Mouse (Mus musculus) Patski (cell line): ENCODE data around the gene Atf3. TPM values are rescaled to one million over a fixed set of nuclear protein-coding genes. Genes with fewer than 3 reads are reported as not detected.

Source experiments
- ATAC-seq: fragments of 100-300 bp; one replicate; pipeline ENCODE4 v1.8.0; 2021
- CTCF ChIA-PET: fragments of 350-600 bp; sonication (Branson Sonifier 250); formaldehyde crosslinking; loops from one replicate; lab custom pipeline; 2022; ENCODE audit warnings: inconsistent platforms; lab: Charles Lee
- POLR2A ChIA-PET: fragments of 350-600 bp; sonication (Branson Sonifier 250); formaldehyde crosslinking; loops from one replicate; lab custom pipeline; 2022; ENCODE audit warnings: antibody characterized with exemption, inconsistent platforms; lab: Charles Lee
- DNase-seq: peaks from one replicate; pipeline ENCODE4 v3.0.0-alpha.2; 2011; ENCODE audit warnings: low read depth, low spot score
- H3K27me3 ChIP-seq: fragments of 371-371 bp; one replicate; pipeline ENCODE4 v1.5.1; 2021
- CTCF ChIP-seq: fragments of 100-300 bp; IDR thresholded peaks from one replicate; pipeline ENCODE4 v1.5.1; 2021
- in situ Hi-C: fragments of 300-500 bp; cut with MboI; formaldehyde crosslinking; loops from 3 replicates; pipeline ENCODE4 v1.11.1; 2018; ENCODE audit warnings: low pct_unique_long_range_greater_than_20kb, mixed read lengths
- polyA plus RNA-seq: library from polyadenylated mRNA; unstranded; gene quantifications from one replicate; pipeline ENCODE4 v1.2.3, GENCODE M21; 2021

Atf3 gene
- polyA plus RNA-seq, 1 experiment from 2014 or later, result 47.6 TPM

DNA sequence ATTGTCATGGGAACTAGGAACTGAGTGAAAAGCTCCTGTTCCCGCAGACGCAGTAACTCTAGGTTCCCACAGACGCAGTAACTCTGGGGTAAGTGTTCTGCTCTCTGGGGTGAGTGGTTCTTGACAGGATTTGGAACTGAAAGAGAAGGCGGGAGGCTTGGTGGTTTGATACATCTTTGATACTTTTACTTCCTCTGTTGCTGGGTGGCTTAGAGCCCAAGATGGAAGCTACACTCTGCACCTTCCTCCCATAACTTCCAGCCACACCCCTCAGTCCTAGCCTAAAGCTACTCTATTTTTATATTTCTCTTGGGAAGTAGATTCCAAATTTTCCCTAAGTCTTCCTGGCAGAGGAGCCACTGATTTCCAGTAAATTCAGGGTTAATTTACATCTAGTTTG, 79.4 kb downstream of the Atf3 start:
- CTCF ChIA-PET, result interaction anchor here (1.3 kb wide), 1 partner anchor 16 kb away, joined by 4 read pairs; no protein-coding TSS in a partner anchor
- DNase-seq (no peak), ATAC-seq (no peak)
- no peak for TF ChIP-seq CTCF
- in situ Hi-C loops, result no loop called here
- H3K27me3 ChIP-seq, result no peaks in the 10 kb centered on the region
- POLR2A ChIA-PET, result no interaction called here

DNA sequence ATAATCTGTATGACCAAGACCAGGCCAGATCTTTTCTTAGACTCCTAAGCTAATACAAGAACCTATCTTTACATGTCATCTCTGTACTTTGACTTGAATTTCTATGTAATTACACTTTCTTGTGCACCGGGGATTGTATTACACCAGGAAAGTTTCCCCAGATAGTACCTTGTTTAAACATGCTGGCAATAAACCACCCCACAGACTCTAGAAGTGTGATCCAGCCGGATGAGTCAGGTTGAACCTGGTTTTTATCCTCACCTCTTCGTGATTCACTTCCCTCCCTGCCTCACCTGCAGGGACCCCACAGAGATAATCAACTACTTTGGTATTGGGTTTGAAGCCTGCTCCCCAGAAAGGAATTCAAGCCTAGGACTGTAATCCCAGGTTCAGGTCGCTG, 82.4 kb downstream of the Atf3 start:
- H3K27me3 ChIP-seq, result no peaks in the 10 kb centered on the region
- DNase-seq, result no peak
- POLR2A ChIA-PET, result no interaction called here
- CTCF ChIA-PET, result interaction anchor here (2.5 kb wide), 1 partner anchor 18 kb away, joined by 11 read pairs; no protein-coding TSS in a partner anchor
- in situ Hi-C loops, result no loop called here
- no peak for TF ChIP-seq CTCF
- ATAC-seq, result no peak

DNA sequence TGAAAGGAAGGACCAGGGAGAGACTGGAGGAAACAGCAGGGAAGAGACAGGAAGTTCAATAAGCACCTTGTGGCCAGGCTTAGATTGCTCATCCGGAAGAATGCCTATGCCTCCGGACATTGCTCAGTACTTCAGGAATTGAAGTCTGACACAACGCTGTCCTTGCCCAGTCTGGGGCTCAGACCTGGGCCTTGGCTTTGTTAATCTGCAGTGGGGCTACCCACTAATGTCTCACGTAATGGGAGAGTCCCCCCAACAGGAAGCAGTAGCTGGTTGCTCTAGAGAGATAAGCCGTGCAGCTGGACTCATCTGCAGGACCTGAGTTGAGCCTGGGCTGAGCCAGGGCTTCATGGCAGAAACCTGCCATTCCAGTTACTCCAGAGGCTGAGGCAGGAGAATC, 84.9 kb downstream of the Atf3 start:
- in situ Hi-C loops, result no loop called here
- ChIA-PET CTCF (no interaction called here), POLR2A (no interaction called here)
- H3K27me3 ChIP-seq, result no peaks in the 10 kb centered on the region
- TF ChIP-seq CTCF, result no peak
- no peak for DNase-seq
- no peak for ATAC-seq

DNA sequence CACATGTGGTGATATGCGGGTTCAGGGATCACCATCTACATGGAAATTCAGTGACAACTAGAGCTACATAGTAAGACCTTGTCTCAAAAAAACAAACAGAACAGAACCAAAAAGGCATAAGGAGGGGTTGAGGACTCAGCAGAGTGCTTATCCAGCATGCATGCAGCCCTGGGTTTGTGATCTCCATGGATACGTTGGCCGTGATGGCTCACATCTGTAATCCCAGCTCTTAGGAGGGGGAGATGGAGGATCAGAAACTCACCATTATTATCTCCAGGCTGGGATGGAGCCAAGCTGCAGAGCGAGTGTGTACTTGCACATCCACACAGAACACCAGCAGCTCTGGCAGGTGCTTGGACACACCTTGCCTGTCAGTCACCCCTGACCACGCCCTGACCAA, 85.6 kb downstream of the Atf3 start:
- no peak for TF ChIP-seq CTCF
- in situ Hi-C loops, result no loop called here
- CTCF ChIA-PET, result no interaction called here
- DNase-seq (no peak), ATAC-seq (no peak)
- POLR2A ChIA-PET, result no interaction called here
- H3K27me3 ChIP-seq, result no peaks in the 10 kb centered on the region

DNA sequence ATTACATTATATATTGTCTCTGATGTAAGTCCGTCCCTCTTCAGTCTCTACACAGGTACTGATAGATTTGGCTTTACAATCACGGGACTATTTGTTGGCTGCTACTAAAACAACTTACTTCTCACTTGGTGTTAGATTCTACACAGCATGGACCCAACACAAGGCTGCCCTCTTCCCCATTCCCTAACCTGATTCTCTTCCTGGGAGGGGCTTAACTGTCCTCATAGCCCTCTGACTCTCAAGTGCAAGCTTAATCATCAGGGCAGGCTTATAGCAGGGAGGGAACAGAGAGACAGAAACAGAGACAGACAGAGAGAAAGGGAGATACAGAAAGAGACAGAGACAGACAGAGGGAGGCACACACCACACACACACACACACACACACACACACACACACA, 86.1 kb downstream of the Atf3 start:
- ATAC-seq (no peak), DNase-seq (no peak)
- TF ChIP-seq CTCF, result no peak
- in situ Hi-C loops, result no loop called here
- ChIA-PET POLR2A (no interaction called here), CTCF (no interaction called here)
- H3K27me3 ChIP-seq, result no peaks in the 10 kb centered on the region

DNA sequence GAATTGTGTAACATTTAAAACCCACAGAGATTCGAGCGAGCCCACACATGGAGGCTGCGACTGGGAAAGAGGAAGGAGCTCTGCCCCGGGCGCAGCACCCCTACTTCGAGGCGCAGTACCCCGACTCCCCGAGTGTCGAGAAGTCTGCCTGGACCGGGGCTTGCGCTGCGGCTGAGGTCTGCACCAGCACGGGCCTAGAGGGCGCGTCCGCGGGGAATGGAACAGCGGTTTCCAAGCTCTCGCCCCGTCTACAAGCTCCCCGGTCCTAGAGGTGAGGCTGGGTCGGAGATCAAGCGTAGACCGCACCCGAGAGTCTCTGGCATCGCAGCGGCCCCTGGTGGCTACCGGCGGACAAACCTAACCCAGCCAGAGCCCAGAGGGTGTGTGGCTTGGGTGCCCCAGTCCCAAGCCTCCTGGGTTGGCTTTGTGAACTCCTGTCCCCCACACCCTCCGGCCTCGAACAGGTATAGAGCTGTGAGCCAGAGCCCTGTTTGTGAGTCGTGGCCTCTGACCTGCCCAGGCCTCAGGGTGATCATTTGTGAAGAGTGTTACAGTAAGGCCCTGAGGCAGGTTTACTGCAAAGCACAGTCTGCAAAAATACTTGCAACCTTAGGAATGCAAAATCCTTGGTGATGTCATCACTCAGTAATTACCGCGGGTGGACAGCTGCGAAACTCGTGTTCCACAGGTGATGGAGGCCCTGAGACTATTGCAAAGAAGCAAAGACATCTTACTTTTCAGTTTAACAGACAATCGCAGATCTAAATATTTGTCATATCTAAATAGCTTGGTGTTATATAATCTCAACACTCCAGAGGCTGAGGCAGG, 91.8 kb downstream of the Atf3 start:
- H3K27me3 ChIP-seq, result no peaks in the 10 kb centered on the region
- DNase-seq, result no peak
- in situ Hi-C loops, result no loop called here
- ChIA-PET CTCF (interaction anchor here (0.7 to 1.3 kb wide), 6 partner anchors 13 to 149 kb away, joined by 3 to 4 read pairs (median 3); no protein-coding TSS in a partner anchor), POLR2A (no interaction called here)
- ATAC-seq, result peak; percentile 49
- TF ChIP-seq CTCF, result peak; percentile 63

DNA sequence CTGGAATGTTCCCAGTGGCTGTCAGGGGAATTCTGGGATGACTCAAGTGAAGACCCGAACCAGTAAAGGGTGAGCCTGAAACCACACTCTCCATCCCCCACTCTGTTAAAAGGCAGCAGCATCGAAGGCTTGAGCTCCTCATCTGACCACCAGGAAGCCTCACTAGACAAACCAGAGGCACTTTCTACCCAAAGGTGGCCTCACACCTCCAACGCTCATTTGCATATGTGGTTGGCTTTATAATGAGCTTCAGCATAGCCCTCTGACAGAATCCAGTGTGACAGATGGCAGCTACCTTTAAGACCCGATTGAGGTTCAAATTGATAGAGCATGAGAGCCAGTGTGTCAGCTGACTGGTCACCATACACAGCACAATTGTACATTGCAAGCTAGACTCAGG, 93.6 kb downstream of the Atf3 start:
- CTCF ChIA-PET, result interaction anchor here (1.2 kb wide), 1 partner anchor 30 kb away, joined by 3 read pairs; no protein-coding TSS in a partner anchor
- ATAC-seq (no peak), DNase-seq (no peak)
- no peak for TF ChIP-seq CTCF
- H3K27me3 ChIP-seq, result no peaks in the 10 kb centered on the region
- POLR2A ChIA-PET, result interaction anchor here (0.7 kb wide), 1 partner anchor 21 kb away, joined by 4 read pairs; no protein-coding TSS in a partner anchor
- in situ Hi-C loops, result no loop called here

DNA sequence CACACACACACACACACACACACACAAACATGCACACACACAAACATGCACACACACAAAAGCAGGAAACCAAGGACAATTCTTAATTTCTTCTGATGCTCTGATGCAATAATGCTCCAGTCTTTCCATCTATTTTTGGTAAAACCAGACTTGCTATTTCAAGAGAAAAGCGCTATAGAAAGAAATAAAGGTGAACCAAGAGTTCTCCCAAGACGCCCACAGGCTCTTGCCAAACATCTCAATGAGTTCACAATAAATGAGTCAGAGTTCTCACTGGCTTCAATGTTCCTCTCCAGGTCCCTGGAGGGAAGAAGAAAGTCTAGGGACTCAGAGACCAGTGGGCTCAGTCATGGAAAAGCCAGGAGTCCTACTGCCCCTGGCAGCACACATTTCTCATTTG, 94.1 kb downstream of the Atf3 start:
- ATAC-seq (peak; percentile 41), DNase-seq (no peak)
- TF ChIP-seq CTCF, result no peak
- POLR2A ChIA-PET, result no interaction called here
- CTCF ChIA-PET, result interaction anchor here (1.1 to 1.2 kb wide), 2 partner anchors 25 to 31 kb away, joined by 3 read pairs; no protein-coding TSS in a partner anchor
- in situ Hi-C loops, result no loop called here
- no peaks in the 10 kb centered on the region for H3K27me3 ChIP-seq

DNA sequence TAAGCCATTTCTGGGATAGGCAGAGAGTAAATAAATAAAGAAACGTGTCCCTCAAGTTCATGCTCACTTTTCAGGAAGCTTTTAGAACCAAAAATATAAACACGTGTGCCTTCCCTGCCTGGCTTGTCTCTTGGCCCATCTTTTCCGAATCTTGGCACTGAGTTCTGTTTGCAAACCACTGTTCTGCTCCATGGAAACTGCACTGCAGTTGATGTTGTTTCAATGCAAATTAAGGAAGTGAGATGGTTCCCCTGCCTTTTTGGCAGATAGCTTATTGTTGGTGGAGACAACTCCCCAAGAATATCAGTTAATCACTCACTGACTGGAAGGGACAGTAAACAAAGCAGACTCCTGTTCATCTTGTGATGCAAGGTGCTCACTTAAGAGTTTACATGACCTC, 95.1 kb downstream of the Atf3 start:
- DNase-seq, result no peak
- ATAC-seq, result no peak
- in situ Hi-C loops, result no loop called here

More for the DNA sequence above, 95.1 kb downstream of the Atf3 start:
- no peak for TF ChIP-seq CTCF
- H3K27me3 ChIP-seq, result no peaks in the 10 kb centered on the region
- ChIA-PET POLR2A (no interaction called here), CTCF (interaction anchor here (0.7 to 1.6 kb wide), 5 partner anchors 18 to 50 kb away, joined by 3 to 5 read pairs (median 3); no protein-coding TSS in a partner anchor)

Other genes with a start within 250 kb of the Atf3 start
- 5.4 TPM for gene Vash2, start 238.7 kb downstream of the Atf3 start, polyA plus RNA-seq
- gene Flvcr1, start 191.9 kb downstream of the Atf3 start, polyA plus RNA-seq, result 20.0 TPM
- not detected for gene Spata45, start 181.4 kb downstream of the Atf3 start, polyA plus RNA-seq
- 18.7 TPM for gene Tatdn3, start 155.1 kb downstream of the Atf3 start, polyA plus RNA-seq
- gene Nsl1, start 155.0 kb downstream of the Atf3 start, polyA plus RNA-seq, result 7.1 TPM
- 2.9 TPM for gene Batf3, start 120.2 kb downstream of the Atf3 start, polyA plus RNA-seq
- 0.08 TPM for gene Fam71a, start 53.2 kb downstream of the Atf3 start, polyA plus RNA-seq
- 145 TPM for gene Nenf, start 100.2 kb upstream of the Atf3 start, polyA plus RNA-seq
- gene Tmem206, start 107.9 kb upstream of the Atf3 start, polyA plus RNA-seq, result 21.9 TPM
- 83.6 TPM for gene Ppp2r5a, start 185.2 kb upstream of the Atf3 start, polyA plus RNA-seq